Comparison of ENCODE assay signal across 9 mouse cellular contexts in genomic region chr12:32901005-32901404, GRCm38 (mm10).
"Had no signal": no experiment of that assay in that cellular context is flagged by ENCODE, and none has a peak within 500 bp of the region (broad histone marks: within the 10 kb centered on the region; RNA-seq: fewer than 3 reads in every experiment).

No protein-coding gene starts in this region.

- ATAC-seq: liver, postnatal 0 days; lung, postnatal 0 days had no signal

- DNase-seq: kidney, adult 9 months; kidney, postnatal 14 days; kidney, postnatal 4 days; left cerebral cortex, postnatal 4 days; liver, postnatal 0 days; lung, embryonic 14.5 days; midbrain, embryonic 14.5 days; thymus, postnatal 36 days had no signal
